Mouse (Mus musculus): Measurements from ENCODE around the gene Enpep.

DNA sequence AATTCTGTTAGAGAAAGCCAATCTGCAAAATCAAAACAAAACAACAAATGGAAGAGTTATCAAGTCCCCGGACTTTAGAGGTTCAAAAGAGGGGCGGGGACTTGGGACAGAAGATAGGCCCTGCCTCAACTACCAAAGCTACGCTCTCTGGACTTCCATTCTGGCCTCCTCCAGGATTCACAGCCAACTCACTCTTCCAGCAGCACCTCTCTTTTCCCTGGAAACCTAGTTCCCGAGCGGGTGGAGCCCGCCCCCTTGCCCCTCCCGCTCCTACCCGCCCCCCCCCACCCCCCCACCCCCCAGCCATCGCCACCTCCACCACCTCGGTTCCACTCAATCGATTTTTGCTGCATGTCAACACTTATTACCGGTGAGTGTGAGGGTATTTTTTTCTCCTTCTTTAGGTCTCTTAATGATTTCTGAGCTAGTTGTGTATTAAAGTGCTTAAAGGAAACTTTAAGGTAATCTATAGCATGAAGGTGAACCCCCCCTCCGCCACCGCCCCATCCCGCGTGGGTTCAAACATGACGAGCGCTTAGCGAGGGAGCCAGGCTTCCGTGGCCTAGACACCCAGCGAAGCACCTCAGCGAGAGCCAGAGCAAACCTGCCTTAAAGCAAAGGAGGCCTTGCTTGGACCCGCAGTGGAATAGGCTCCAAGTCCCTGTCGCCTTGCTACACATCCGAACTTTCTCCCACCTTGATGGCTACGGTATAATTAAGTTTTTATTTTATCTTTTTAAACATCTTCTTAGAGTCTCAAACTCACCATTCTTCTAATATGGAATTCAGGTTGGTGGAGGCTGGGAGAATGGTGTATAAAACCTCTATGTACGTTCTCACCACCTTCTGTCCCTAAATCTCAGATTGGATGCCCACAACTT, 110.9 kb downstream of the Enpep start:
- no peak for TF ChIP-seq CTCF (IDR thresholded peaks at IDR 0.05; ENCODE audit: control insufficient read depth, insufficient read depth, insufficient replicate concordance, low read depth, low read length)
- TF ChIP-seq POLR2A (IDR thresholded peaks at IDR 0.05; ENCODE audit: control insufficient read depth, low read depth, low read length) = no peak
